Mouse (Mus musculus) induced T-regulatory cell, adult 2 months (primary cell): ENCODE measurements around the gene Dgat2.
A peak's percentile ranks its signal among the peaks of the same experiment; 100 is the strongest.

Source experiments
- DNase-seq: peaks from one replicate; pipeline ENCODE4 v3.0.0-alpha.2; 2012; ENCODE audit warnings: low read depth

Gene Dgat2

DNA sequence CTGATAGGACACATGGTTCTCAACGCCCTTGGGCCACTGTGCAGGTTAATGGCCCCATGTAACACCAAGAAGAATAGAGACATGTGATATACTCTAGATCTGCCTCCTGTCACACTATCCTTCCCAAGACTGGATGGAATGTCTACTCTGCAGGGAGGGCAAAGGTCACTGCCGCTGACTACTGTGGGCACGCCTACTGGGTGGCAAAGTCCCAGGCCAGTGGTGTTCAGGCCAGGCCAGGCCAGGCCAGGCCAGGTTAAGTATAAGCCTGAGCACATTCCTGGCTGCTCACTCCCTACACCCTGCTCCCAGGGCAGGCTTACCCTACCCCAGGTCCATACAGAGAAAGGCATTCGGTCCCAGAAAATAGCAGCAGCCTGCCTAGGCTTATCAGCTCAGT is 21.0 kb downstream of the Dgat2 start:
- no peak for DNase-seq

DNA sequence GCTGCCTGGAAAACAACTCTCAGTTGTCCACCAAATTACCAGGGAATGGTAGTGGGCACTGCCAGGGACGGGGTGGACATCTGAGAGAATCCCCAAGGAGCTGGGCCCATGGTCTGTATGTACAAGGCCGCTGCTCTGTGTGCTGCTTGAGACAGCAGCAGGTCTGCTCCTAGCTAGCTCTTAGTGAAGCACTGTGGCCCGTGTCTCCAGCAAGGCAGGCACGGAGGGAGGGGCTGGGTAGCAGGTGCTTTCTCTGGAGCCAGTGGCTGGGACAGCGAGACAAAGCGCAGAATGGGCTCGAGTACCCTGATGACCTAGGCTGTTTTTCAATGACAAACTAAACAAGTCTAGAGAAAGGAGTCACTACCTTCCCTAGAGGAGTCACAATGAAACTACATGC is 21.5 kb downstream of the Dgat2 start:
- no peak for DNase-seq

DNA sequence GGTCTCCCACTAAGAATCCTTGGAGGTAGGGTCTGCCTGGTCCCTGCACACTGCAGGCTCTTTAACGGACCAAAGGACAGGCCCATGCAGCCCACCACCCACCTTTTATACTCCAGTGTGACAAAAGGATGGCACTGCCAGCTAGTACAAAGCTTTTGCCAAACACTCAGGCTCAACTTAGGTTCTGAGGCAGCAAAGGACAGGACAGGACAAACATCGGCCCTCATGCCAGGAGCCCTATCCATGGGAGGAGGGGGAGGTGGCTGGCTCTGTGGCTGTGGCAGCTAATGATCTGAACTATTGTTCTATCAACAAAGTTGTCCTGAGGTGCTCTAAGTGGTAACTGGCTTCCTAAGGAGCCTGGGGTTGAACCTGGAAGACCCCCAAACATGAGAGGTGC is 23.1 kb downstream of the Dgat2 start:
- DNase-seq, result no peak

DNA sequence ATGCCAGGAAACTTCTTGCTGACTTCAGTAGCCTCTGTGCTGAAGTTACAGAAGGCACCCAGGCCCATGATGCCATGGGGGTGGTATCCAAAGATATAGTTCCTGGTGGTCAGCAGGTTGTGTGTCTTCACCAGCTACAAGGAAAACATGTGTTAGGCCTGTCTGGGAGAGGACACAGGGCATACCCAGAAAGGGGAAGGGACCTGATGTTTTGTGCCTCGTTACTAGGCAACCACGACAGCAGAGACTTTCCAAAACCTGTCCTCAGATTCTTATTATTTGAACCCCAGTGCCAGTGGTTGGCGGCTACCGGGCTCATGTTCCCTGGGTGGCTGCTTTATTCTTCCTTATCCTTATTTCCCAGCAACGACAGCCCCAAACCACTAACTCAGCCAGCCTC is 23.6 kb downstream of the Dgat2 start:
- no peak for DNase-seq

DNA sequence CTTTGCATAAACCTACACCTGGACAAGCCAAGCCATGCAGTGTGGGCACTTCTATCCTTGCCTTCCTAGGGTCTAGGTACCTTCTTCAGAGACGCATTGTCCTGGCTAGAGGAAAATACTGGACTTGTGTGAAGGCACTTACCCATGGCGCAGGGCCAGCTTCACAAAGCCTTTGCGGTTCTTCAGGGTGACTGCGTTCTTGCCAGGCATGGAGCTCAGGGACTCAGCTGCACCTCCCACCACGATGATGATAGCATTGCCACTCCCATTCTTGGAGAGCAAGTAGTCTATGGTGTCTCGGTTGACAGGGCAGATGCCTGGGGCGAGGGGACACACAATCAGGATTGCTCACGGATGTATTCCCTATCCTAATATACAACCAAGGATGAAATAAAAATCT is 24.5 kb downstream of the Dgat2 start:
- DNase-seq, result no peak

DNA sequence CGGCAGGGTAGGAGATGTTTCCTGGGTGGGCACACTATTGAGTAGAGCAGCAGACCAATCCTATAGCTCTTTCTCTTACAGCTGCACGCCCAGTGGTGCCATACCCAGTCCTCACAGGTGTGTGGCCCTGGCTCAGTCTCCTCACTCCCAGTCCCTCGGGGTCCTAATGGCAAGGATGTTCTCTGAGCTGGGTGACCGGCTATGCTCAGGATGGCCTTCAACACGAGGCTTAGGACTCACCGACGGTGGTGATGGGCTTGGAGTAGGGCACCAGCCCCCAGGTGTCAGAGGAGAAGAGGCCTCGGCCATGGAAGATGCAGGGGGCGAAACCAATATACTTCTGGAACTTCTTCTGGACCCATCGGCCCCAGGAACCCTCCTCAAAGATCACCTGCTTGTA is 25.8 kb downstream of the Dgat2 start:
- no peak for DNase-seq

DNA sequence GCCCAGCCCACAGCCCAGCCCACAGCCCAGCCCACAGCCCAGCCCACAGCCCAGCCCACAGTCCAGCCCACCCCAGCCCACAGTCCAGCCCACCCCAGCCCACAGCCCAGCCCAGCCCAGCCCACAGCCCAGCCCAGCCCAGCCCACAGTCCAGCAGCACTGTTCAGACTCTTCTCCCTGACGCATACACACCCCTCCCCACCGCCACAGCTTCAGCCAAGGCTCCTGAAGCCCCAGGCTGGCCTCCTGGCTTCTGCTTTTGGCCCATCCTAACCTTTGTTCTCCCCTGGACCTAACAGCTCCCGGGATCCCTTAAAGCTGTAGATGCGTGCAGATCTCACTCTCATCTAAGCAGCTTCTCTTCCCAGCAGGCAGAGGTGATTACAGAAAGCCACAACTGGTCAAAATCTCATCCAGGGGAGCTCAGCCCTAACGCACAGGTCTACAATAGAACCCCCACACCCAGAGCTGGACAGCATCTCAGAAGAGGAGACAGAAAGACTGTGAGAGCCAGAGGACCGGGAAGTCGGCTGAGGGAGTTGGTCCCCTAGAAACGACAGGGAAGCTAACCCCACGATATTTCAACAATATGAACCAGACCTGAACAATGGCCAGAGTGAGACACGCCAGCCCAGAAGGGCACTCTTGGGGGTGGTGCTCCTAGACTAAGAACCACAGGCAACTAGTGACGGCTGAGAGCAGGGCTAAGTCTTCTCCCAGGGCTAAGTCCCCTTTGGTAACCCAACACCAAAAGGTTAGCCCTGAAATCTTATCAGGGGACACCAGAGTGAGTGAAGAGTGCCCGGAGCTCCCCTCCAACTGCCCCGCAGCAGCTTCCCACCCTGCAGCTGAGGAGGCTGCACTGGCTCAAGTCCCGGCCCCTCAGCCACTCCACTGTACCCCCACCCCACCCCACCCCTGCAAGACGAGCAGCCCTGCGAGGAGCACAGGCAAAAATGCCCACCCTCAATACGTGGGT is 26.9 kb downstream of the Dgat2 start:
- no peak for DNase-seq

DNA sequence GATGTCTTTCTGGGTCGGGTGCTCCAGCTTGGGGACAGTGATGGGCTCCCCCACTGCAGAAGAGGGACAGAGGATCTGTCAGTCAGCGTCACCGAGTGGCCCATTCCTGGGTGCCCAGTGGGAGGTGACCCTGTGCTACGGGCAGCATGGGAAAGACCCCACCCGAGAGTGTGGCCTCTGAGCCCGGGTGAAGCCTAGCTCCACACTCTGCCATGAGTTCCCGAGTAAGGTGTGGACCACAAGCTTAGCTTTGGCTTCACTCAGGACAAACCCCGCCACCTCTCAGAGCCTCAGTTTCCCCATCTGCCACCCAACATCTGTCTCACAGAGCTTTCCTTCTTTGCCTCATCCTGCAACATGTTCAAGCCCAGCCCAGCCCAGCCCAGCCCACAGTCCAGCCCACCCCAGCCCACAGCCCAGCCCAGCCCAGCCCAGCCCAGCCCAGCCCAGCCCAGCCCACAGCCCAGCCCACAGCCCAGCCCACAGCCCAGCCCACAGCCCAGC is 27.8 kb downstream of the Dgat2 start:
- DNase-seq, result no peak

DNA sequence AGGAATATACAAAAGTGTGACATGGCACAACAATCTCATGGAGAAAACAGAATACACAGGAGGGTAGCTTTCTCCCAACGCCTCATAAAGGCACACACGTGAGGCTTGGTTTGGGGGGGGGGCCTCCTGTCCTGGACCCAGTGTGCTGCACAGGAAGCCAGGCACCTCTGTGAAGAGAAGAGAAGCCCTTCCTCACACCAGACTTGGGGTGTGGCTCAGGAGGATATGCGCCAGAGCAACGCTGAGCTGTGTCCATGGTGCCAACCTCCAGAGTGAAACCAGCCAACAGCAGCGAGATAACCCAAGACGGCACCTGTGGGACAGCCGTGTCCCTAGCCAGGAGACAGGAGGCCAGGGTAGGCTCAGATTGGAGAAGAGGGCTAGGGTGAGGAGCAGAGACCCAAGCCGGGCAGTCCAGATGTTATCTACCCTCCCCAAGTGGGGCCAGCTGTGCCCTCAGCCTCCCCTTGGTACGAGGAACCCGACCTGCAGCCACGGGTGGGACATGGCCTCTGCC is 28.8 kb downstream of the Dgat2 start:
- DNase-seq, result no peak

DNA sequence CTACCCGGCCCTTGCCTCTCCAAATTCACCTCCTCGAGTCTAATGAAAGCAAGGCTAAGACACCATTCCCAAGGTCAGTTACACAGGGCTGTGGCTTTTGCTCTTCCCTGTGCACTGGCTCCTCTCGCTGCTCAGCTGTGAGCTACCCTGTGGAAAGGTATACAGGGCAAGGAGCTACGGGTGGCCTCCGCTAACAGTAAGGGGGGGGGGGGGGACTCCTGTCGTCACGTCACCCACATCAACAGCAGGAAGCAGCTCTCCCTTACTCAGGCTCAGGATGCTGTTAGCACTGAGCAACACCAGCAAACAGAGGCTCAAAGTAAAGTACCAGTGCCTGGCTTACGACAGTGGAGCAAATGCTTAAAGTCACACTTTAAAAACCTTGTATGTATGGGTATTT is 29.8 kb downstream of the Dgat2 start:
- no peak for DNase-seq

DNA sequence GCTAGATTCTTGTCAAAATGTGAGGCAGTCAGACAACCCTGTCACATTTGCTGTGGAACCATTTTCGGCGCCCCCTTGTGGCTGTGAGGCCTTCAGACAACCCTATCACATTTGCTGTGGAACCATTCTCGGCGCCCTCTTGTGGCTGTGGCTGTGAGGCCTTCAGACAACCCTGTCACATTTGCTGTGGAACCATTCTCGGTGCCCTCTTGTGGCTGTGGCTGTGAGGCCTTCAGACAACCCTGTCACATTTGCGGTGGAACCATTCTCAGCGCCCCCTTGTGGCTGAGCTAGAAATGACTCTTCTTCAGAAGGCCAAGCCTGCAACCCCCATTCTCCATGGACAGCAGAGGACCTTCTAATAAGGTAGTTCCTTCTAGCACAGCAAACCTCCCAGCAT is 31.2 kb downstream of the Dgat2 start:
- DNase-seq, result peak; percentile 100

DNA sequence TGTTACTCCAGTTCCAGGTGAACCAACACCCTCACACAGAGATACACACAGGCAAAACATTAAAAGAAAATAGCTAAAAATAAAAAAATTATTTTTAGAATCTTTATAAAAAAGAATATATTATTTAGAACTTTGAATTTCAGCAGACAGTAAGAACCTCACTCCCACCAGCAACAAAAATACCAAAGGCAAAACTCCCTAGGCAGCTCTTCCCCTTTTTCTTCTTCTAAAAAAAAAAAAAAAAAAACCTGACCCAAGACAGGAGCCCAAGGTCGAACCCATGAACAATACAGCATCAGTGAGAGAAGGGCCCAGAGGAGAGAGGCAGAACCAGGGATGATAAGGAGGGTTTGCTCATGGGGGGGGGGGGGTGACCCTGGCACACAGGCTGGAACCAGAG is 33.5 kb downstream of the Dgat2 start:
- DNase-seq, result no peak

DNA sequence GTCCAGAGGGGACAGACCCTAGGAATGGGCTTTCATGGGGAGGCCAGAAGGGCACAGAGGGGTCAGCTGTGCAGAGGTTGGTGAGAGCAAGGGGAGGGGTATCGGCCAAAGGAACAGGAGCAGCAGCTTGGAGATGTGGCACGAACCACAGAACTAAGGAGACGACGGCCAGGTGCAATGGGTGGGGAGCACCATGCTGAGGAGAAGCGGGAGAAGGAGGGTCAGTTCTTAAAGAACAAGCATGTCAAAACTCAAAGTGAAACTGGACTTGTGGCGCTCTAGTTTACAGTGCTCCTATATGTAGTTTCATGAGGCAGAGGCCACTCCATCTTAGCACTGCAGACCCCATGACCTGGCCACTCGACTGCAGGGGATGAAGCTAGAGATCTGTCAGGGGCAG is 35.0 kb downstream of the Dgat2 start:
- DNase-seq, result no peak

DNA sequence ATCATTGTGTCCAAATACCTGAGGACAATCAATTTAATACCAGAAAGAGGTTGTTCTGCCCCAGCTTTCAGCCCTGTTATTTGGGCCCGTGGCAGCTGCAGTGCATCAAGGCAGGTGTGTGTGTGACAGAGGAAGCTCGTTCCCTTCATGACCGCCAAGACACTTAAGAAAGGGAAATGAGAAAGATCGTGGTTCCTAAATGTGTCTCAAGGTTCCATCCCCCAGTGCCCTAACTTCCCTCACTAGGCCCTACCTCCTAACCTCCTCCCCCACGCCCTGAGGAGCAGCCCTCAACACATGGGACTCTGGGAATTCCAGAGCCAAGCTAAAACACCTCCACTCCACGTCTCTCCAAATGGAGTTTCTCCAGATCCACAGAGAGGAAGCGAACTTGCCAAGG is 35.6 kb downstream of the Dgat2 start:
- no peak for DNase-seq

DNA sequence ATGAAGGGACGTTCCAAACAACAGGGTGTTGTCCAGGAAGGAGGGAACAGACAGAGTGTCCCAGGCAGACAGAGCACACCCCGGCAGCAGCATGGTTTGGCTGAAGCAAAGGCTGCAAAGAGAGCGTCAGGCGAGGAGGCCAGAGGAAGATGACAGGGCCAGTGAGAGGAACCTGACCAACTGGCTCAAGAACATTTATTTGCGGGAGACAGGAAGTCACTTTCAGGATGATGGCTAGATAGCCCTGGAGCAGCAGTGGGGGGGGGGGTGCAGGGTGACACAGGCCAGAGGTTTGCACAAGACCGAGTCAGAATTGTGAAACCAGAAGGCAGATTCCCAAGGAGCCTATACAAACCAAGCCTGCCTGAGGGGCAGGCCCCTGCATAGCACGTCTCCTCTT is 36.5 kb downstream of the Dgat2 start:
- no peak for DNase-seq

DNA sequence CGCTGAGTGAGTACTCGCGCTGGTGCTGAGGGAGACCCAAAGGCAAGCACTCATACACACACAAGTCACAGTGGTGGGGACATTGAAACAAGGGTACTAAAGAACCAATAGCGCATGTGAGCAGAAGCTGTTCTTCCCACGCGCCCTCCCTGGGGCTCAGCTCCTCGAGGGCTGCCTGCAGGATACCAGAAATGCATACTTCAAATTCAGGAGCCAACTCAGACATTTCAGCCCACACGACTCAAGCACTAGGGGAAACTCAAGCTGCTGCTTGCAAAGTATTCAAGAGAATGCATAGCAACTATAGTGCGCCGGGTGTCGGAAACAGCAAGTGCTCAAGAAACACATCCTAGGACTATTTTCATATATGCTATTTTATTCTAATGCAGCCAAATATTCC is 37.9 kb downstream of the Dgat2 start:
- DNase-seq, result no peak

DNA sequence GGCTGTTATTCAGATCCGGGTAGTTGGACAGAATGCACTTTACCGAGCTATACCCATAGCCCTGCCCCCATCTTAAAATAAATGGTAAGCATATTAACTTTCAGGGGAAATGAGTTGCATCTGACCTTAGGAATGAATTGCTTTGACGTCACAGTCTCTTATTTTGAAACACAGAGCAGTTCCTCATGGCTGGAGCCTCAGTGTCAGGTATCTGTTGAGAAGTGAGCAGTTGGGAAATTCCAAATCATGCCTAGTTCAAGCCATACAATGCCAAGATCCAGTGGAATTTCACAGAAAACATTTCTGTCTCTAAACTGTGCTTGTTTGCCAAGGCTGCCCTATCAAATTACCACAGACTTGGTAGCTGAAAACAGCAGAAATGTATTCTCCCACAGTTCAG is 39.3 kb downstream of the Dgat2 start:
- no peak for DNase-seq

DNA sequence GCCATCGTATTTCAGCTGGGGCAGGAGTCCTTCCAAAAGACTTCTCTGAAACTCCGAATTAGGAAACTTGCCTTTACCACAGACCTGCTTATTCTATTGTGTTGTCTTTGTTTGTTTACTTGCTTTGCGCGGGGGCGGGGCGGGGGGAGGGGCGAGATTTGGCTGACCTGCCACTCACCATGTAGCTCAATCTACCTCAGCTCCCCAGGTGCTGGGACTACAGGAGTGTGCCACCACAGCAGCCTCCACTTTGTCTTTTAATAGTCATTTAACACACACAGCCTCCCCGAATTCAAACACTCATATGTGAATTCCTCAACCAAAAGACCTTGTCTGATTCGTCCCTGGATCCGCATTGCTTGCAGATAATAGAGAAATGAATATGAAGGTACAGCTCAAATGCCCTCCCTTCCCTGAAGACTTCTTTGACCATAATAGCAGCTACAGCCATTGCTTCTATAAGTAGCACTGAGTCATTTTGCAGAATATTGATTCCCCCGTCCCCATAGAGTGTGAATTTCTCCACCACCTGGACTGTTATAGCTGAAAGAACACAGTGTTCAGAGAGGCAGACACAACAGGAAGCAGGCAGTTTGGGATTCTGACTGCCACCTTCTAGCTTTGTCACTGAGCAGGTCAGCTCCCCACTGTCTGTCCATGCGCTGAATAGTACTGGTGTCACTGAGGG is 40.5 kb downstream of the Dgat2 start:
- DNase-seq, result no peak

DNA sequence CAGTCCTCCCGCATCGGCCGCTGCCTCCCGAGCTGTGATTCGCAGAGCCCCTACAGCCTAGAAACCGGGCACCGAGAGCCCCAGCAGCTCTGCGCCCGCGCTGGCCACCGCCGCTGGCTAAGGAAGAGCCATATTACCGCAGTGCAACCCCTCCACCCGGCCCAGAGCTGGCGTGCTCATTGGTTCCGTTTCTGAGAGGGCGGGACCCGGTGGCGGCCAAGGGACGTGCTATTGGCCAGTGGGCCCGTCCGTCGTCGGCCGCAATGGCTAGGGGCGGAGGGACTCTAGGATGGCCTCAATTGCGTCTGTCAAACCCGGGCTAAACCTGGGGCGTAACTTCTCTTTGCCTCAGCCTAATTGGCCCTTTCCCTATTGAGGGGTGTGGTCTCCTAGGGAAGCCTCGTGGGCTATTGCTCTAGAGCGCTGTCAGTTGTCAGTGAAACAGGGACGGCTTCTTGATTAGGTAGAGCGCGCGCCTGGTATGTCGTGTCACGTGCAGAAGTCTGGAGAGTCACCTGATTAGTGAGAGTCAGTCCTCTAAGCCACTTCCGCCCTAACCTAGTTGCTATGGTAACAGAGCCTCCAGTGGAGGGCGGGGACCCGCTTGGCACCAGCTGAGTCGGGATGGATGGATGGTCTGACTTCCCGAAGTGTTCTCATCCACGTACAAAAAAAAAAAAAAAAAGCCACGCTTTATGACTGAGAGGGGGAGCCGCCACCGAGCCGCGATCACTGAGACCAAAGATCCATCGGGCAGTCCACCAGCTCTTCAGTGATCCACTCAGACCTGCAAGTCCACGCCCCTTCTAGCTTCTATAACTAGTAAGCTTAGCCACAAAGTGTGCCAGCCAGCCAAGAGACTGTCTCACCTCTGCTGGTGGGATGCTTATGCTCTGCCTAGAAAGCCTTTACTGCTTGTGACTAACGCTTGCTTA is 41.3 kb downstream of the Dgat2 start, which contains the start of gene Uvrag:
Gene Uvrag (minus strand): TSS at position 158 of the 935 bp plus-strand sequence.
- DNase-seq, result peak; percentile 99

DNA sequence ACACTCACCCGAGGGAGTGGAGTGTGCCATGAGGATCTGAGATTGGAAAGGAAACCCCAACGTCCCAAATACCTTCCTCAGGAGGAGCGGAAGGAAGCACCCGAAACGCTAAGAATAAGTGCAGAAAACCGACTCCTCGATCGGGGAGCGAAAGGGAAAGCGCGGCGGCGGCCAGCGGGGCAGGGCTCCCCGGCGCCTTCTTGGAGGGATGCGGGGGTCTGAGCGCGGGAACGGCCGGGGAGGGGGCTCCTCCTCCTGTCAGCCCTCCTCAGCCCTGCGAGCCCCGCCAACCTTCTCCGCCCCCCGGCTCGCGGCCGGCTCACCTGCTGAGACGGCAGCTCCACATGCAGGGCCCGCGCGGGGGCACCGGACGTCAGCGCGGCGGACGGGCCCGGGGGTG is 42.0 kb downstream of the Dgat2 start:
- DNase-seq, result peak; percentile 72

DNA sequence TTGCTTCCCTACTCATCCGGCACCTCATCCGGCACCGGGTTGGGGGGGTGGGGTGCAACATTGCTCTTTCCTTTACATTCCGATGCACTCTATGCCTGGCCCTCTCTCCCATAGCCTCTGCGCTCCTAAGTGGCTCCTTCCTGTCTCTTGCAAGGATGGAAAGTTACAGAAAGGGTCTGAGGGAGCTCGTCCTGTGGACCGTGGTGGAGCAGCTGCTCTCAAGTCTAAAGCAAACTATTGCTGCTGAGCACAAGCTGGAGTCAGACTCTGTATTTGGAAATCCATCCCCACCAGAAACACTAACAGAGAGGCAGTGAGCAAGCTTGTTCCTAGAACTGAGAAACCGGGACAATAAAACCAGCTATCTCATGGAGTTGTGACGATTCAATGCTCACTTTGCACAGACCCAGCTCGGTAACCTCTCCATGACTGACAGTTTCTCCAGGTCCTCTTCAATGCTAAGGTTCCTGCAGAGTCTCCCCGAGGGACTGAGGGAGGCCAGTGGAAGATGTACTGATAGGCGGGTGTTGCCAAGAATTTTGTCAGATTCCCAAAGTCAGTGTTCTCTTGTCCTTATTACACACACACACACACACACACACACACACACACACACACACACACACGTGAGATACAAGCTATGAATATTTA is 42.6 kb downstream of the Dgat2 start:
- DNase-seq, result peak; percentile 59
